Mouse (Mus musculus) embryo, embryonic 11 days (tissue): Measurements from ENCODE around the gene Akt1s1.
A peak's percentile ranks its signal among the peaks of the same experiment; 100 is the strongest.
"Not testable (repeated sequence)": the region's sequence is repeated elsewhere in the genome, so short reads cannot be mapped to it uniquely, and the experiment has no call there.

Experiments used
- DNase-seq: peaks from one replicate; pipeline ENCODE4 v3.0.0-alpha.2; 2015

Gene Akt1s1

DNA sequence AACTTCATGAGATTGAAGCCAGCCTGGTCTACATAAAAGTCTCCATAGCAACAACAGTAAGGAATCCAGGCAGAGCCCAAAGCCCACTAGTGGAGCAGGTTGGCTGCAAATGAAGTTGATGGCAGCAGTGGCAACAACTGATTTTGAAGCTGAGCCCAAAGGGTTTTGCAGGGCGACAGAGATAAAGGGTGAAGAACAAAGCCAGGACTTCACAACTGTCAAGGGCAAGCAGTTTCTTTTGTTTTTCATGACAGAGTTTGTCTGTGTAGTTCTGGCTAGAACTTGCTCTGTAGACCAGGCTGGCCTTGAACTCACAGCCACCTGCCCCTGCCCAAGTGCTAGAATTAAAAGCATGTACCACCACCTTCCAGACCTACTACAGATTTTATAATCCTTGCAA, 22.4 kb downstream of the Akt1s1 start:
- DNase-seq, result no peak

DNA sequence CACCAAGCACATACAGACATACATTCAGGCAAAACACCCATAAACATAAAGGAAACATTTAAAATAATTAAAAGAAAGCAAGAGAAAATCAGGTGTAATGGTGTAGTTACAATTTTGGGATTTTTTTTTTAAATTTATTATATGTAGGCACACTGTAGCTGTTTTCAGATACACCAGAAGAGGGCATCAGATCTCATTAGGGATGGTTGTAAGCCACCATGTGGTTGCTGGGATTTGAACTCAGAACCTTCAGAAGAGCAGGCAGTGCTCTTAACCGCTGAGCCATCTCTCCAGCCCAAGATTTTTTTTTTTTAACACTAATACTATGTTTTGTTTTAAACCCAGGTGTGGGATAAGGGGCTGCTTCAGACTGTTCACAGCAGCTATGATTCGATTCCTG, 23.0 kb downstream of the Akt1s1 start:
- not testable (repeated sequence) for DNase-seq

DNA sequence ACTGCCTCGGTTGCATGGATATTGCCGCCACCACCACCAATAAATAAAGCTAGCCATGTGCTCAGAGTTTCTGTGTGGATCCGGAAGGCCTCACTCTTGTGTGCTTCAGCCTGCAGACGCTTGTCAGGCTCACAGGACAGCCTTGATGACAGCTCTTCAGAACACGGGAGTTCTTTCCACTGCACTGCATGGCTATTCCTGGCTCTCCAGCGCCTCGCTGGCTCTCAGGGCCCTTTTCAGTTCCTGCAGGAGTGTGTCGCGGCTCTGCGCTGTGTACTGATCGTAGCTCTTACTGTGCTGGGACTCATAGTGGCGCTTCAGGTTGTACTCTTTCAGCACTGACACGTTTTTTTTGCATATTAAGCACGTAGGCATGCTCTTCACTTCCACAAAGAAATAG, 29.0 kb downstream of the Akt1s1 start:
- no peak for DNase-seq

DNA sequence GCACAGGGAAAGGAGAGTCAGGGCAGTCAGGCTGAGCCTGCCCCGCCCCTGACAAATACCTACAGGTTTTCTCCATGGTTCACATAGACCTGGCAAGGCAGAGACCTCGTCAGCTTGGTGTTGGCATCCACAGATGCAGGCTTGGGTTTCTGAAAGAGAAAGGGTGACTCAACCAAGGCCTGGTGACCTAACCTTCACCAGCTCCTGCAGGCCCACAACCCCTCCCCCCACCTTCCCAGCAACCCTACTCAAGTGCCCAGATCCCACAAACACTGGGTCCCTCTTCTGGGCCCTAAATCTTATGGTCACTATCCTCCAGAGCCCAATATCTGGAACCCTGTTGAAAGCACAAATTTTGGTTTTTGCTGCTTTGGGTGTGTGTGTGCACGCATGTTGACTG, 34.2 kb downstream of the Akt1s1 start:
- DNase-seq, result no peak

DNA sequence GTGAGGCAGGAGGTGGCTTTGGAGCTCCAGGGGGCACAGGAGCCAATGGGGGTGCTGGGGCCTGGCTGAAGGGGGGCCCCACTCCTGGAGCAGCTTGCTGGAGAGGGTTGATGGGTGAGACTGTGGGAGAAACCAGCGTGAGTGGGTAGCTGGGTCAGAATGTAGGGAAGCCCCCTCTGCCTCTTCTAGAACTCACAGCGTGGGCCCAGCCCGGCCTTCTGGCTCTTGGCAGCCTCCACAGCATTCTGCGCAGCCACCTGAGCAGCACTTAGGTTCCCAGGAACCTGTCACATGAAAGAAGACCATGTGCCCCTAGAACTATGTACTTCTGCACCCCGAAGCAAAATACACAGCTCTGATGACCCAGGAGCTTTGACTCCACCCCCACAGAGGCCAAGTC, 35.8 kb downstream of the Akt1s1 start:
- DNase-seq, result no peak

DNA sequence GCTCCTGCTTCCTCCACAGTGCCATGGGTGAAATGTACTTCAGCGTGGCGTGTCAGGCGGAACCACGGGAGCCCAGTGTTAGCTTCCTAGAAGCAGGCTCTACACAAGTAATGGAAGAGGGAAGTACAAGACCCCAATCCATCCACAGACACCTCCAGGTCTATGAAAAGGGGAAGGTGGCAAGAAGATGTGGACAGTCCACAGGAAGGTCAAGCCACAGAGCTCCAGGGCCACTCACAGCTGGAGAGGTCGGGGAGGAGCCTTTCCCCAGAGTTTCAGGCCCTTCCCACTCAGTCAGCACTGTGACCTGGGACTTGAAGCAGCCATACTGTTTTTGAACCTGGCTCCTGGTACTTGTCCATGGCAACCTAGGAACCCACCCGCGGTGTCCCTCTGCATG, 38.2 kb downstream of the Akt1s1 start:
- DNase-seq, result no peak

DNA sequence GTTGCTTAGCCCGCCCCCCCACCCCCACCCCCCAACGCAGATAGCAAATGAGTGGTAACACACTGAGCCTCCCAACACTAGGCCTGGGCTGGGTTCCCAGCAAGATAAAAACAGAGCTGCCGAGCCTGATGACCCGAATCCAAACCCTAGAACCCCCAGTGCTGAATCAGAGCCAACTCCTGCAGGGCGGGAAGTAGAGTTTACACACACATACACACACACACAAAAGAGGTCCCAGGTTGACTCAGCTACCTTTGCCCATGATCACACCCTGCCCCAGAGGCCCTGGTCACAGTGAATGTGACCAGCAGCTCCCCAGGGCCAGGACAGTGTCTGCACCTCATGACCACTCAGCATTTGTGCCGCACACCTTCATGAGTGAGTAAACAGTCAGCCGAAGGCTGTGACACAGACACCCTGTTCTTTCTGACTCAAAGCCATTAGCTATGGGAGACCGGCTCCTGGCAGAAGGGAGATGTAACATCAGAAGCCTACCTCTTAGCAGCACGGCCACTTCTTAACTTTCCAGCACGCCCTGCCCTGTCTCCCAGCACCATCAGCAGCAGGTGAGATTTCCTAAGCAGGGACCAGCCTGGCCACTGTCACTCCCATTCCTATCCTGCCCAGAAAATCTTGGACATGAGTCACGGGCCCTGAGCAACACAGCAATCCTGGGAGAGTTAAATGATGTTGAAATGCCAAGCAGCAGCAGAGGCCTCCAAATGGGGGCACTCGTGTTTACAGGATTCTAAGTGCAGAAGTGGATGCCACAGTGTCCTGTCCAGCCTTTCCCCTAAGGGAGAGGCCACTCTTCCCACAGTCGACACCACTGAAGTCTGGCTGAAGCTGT, 39.7 kb downstream of the Akt1s1 start:
- no peak for DNase-seq

DNA sequence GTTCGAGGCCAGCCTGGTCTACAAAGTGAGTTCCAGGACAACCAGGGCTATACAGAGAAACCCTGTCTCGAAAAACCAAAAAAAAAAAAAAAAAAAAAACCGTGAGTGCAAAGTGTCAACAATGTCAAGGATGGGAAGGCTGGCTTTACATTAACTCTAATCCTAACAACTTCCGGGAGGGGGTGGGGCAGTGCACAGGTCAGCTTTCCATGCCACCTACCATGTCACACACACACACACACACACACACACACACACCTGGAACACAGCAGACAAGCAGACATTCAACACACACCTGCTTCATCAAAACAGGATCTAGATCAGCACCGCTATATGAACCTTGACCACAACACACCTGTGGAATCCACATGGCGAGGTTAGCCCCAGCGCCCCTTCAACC, 41.4 kb downstream of the Akt1s1 start:
- DNase-seq, result no peak

DNA sequence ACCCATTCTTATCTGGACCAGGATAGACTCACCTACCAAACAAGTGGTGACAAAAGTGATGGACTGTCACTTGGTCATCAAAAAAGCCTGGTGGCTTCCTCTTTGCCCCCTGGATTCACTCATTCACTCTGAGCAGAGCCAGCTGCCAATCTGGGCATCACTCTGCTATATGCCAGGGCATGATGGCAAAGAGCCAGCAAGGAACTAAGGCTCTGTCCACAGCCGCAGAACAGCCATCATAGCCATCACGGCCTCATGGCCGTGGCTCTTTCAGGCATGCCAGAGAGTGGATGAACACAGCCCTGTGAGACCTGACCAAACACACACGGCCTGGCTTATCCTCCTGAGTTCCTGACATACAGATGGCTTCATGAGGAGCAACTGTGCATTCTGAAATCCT, 41.9 kb downstream of the Akt1s1 start:
- no peak for DNase-seq

DNA sequence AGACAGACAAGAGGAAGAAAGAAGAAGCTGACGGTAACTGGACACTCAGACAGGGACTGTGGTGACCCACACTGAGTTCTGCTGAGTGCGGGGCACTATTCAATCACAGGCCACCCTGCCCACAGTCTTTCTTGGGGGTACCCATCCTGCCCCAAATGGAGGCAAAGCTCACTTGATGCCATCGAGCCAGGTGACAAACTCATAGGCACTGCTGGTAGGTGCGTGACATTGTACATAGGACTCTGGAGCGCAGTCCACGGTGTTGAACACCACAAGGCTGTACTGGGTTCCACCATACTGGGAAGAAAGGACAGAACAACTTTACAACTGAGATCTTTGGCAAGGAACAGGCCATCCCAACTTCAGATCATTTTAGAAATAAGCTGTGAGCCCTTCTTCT, 42.8 kb downstream of the Akt1s1 start:
- DNase-seq, result no peak

DNA sequence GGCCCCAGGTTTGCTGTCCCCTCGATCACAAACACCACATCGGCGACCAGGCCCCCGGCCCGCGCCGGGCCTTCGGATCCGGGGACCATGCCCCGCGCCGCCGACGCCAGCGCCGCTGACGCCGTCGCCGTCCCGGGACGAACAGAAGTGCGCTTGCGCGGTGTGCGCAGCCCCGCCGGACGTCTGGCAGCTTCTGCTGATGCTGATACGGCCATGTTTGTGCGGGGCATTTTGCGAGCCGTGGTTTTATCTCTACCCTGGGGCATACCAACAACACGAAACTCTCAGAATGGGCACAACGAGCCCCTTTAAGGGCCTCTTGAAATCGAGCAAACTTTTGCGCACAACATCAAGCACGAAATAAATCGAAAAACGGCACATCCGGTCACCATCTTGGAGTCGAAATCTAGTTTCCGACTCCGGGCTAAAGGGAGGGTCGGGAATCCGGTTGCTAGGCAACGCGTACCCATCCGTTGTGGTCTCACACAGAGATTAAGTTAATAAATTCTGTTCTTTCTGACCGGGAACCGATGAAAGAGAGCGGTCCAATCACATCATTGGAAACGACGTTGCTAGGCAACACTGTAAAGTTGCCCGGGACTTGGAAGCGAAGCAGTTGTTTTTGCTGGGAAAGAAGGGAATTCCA, 43.6 kb downstream of the Akt1s1 start, which contains the start of gene Med25:
Gene Med25, minus strand, starts transcription at position 437 of the 646 bp plus-strand sequence.
- DNase-seq, result peak; percentile 97

DNA sequence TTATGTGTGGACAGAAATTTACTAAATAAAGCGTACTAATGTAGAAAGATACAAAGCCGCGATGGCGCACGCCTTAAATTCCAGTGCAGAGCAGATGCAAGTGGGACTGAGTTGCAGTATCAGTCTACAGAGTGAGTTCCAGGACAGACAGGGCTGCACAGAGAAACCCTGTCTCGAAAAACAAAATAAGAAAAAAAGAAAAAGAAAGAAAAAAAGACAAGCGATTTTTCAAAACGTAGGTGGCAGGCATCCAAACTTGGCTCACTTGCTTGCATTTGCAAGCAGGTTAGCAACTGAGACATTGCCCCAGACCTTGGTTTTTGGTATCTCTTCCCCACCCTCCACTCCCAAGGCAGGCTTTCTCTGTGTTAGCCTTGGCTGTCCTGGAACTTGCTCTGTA, 44.4 kb downstream of the Akt1s1 start:
- DNase-seq, result peak; percentile 35

DNA sequence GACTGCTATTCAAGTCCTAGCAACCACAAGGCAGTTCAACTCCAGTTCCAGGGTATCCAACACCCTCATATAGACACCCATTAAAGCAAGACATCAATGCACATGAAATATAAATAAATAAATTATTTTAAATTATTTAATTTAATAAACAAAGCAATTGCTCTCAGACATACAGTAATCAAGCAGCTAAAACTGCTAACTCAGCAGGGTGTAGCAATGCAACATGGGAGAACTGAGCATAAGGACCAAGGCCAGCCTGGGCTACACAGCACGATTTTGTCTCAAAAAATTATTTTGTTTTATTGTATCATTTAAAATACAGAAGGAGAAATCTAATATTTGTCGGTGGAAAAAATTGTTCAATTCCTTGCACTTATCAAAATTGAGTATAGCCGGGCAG, 45.4 kb downstream of the Akt1s1 start:
- no peak for DNase-seq

DNA sequence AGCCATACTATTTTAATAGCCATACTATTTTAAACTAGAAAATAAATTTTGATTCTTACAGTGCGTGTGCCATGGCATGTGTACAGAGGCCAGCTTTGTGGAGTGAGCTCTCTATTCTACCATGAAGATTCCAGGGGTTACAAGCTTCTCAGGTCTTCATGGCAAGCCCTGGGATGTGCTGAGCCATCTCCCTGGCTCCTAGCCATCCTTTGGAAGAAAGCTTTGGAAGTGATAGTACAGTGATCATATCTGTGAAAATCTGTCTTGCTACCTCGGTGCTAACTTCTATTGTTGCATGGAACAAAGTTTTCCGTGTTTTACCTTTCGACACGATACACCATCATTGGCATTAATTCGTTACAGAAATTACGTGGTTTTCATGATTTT, 46.4 kb downstream of the Akt1s1 start:
- no peak for DNase-seq

DNA sequence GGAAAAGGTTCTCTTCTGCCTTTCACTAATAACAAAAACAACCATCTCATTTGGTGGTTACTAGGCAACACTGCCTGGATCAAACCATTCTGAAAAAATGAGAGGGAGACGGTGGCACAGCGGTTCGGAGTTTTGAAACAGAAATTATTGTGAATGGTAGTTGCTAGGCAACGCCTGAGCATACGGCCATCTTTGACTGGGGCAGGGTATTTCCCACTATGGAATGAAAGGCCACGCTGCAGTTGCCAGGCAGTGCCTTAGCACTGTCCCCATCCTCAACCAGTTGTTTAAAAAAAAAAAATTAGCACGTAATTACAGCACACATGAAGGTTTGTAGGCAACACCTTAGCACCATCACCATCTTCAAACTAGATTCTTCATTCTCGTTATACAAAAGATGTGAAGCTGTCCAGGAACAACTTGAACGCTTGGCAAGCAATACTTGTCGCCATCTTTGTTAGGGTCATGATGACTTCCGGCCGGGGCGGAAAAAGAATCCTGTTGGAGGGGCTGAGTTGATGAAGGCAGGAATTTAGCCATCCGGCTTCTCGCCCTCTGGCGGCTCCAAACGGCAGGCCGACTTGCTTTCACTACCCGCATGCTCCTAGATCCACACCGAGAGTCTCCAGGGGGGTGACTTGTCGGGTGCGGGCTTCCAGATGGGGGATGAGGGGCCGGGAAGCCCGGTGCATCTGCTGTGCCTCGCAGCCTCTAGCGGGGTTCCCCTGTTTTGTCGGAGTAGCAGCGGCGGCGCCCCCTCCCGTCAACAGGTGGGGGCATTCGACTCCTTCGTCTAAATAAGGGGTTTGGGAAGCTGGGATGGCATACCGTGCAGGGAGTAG, 47.0 kb downstream of the Akt1s1 start, which contains the start of gene Fuz:
Gene Fuz, plus strand, starts transcription at position 487 of the 842 bp plus-strand sequence.
- peak; percentile 95 for DNase-seq

DNA sequence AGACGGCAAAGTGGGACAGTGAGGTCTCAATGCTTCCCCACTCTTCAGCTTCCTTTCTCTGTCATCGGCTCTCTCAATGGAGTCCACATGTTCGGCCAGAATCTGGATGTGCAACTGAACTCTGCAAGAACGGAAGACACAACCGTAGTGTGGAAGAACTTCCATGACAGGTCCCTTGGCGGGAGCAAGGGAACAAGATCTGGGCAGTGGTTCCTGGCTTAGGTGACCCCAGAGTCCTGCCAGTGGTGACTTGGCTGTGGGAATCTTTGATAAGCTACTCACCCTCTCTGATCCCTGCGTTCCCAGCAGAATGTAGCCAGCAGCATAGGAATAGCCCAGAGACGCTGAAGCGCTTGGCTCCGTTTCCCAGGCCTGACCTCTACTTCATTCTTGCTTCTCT, 47.7 kb downstream of the Akt1s1 start:
- no peak for DNase-seq

DNA sequence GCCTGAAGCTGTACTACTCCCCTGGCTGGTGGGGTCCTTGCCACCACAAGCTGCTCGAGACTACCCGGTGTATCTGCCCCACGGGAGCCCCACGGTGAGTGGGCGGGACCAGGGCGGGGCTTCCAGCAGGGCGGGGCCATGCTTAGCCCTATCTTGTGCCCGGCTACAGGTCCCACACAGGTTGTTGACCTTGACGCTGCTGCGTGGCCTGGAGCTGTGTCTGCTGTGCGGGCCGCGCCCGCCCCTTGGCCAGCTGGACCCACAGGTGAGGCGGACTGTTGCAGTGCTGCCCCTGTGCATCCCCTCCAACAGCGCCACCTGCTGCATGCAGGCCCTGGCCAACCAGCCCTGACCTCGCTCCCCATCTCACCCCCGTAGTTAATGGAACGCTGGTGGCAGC, 49.8 kb downstream of the Akt1s1 start:
- peak; percentile 17 for DNase-seq

DNA sequence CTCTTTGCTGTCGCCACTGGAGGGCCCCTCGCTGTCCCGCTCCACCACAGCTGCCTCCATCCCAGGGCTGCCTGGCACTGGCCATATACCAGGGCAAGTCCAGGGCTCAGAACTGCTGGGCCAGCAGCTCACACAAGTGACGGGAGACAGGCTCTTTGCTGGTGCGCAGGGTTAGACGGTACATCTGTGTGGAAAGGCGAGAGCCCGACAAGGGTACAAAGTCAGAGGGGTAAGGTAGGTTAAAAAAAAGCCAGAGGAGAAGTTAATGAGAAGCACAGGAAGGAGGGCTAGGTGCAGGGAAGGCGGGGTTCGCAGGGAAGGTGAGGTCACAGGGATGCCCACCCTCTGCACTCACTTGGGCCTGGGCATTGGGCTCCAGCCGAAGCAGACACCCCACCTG, 51.8 kb downstream of the Akt1s1 start:
- no peak for DNase-seq

DNA sequence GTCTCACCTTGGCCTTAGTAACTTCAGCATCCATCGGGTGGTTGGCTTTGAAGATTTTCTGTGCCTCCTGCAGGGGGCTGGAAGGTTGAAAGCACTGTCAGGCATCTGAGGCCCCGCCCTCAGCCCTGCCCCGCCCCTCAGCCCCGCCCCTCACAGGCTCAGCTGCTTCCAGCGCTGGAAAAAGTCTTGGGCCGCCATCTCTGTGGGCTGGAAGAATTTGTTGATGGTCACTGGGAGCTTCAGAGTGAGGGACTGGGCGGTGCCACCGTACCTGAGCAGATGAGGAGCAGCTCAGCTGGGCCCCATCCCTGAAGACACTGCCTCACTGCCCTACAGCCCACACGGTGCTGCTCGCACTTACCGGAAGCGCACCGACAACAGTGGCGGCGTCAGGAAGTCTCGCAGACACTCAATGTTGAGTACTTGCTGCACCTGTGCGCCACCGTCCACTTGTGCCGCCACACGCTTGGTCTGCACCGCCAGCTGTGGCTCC, 52.5 kb downstream of the Akt1s1 start:
- peak; percentile 77 for DNase-seq
